Mouse (Mus musculus) brain, embryonic 14.5 days (tissue): ENCODE measurements around the gene Tubg2.

Experiments
- CTCF ChIP-seq: fragments of 200-500 bp; IDR thresholded peaks from 2 replicates; pipeline ENCODE4 v1.5.1; 2012; ENCODE audit warnings: inconsistent platforms, mild to moderate bottlenecking, moderate library complexity, borderline replicate concordance; ENCODE audit not compliant: insufficient read depth, insufficient read length; ENCODE audit errors: extremely low read depth
- POLR2A ChIP-seq: fragments of 200-500 bp; IDR thresholded peaks from 2 replicates; pipeline ENCODE4 v1.6.1; 2012; ENCODE audit warnings: mild to moderate bottlenecking, inconsistent platforms, borderline replicate concordance; ENCODE audit not compliant: poor library complexity, insufficient read depth, insufficient read length, severe bottlenecking; ENCODE audit errors: extremely low read depth

- no peak for TF ChIP-seq POLR2A
- no peak for TF ChIP-seq CTCF
These were observed 36.3 kb downstream of the Tubg2 start for GRCm38 (mm10) chr11:101191919-101192470.
